Mouse (Mus musculus): ENCODE data around the gene Poldip3. TPM values are rescaled to one million over a fixed set of nuclear protein-coding genes. Genes with fewer than 3 reads are reported as not detected.
"Not testable (repeated sequence)": the region's sequence is repeated elsewhere in the genome, so short reads cannot be mapped to it uniquely, and the experiment has no call there.

Poldip3 gene
- polyA plus RNA-seq, 1 experiment from 2014 or later: 139 TPM

GRCm38 (mm10) chr15:83148395-83148794, 789 bp downstream of the Poldip3 start:
- Histone ChIP-seq H3K9me3 (no peaks in the 10 kb centered on the region), H3K4me3 (peak overlapping the region; percentile 98), H3K27me3 (no peaks in the 10 kb centered on the region), H3K9ac (peak overlapping the region; percentile 100), H3K27ac (peak overlapping the region; percentile 99), H3K4me2 (peak overlapping the region; percentile 84), H3K4me1 (peaks cover 16% of the 10 kb centered on the region), H3K36me3 (peaks cover 19% of the 10 kb centered on the region)
- WGBS: 2% methylated on average over 21 of the region's 21 CpGs
- no peak for ATAC-seq (ENCODE audit: borderline replicate concordance, extremely low read depth, low FRiP score, low TSS enrichment)

GRCm38 (mm10) chr15:83145541-83145940, 3.6 kb downstream of the Poldip3 start:
- Histone ChIP-seq H3K36me3 (peaks cover 18% of the 10 kb centered on the region), H3K27ac (no peak overlapping the region), H3K9me3 (no peaks in the 10 kb centered on the region), H3K4me1 (peaks cover 23% of the 10 kb centered on the region), H3K4me2 (no peak overlapping the region), H3K27me3 (no peaks in the 10 kb centered on the region), H3K9ac (no peak overlapping the region), H3K4me3 (no peak overlapping the region)
- 87% methylated on average over 6 of the region's 6 CpGs for WGBS
- ATAC-seq (ENCODE audit: borderline replicate concordance, extremely low read depth, low FRiP score, low TSS enrichment): no peak

GRCm38 (mm10) chr15:83142861-83143260, 6.3 kb downstream of the Poldip3 start:
- ATAC-seq (ENCODE audit: borderline replicate concordance, extremely low read depth, low FRiP score, low TSS enrichment): no peak
- Histone ChIP-seq H3K4me1 (peaks cover 15% of the 10 kb centered on the region), H3K27ac (no peak overlapping the region), H3K27me3 (no peaks in the 10 kb centered on the region), H3K4me2 (no peak overlapping the region), H3K9ac (no peak overlapping the region), H3K36me3 (peaks cover 24% of the 10 kb centered on the region), H3K4me3 (no peak overlapping the region), H3K9me3 (no peaks in the 10 kb centered on the region)
- 14% methylated on average over 5 of the region's 5 CpGs for WGBS

DNA sequence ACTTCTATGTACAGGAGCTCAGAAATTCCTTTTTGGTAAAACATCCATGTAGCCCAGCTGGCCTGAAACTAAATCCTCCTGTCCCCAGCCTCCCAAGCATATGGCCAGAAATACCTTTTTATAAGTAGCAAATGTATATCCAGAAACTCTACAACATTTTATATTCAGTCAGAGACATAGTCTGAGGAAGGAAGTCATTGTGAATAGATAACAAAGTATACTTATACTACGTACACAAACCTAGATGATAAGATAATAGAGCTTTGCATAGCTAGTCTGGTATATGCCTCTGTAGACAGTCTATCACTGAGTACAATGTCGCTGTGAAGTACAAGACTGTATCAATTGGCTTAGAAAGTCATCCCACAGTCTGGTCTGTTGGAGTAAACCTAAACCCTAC, 13.5 kb downstream of the Poldip3 start:
- H3K27ac ChIP-seq: no peak overlapping the region
- H3K4me3 ChIP-seq: no peak overlapping the region
- no peak overlapping the region for H3K4me2 ChIP-seq
- H3K9ac ChIP-seq: no peak overlapping the region
- H3K4me1 ChIP-seq: no peaks in the 10 kb centered on the region
- no peaks in the 10 kb centered on the region for H3K27me3 ChIP-seq
- no peak for ATAC-seq (ENCODE audit: borderline replicate concordance, extremely low read depth, low FRiP score, low TSS enrichment)
- H3K36me3 ChIP-seq: peaks cover 76% of the 10 kb centered on the region
- no peaks in the 10 kb centered on the region for H3K9me3 ChIP-seq
- 73% methylated on average over 2 of the region's 2 CpGs for WGBS

DNA sequence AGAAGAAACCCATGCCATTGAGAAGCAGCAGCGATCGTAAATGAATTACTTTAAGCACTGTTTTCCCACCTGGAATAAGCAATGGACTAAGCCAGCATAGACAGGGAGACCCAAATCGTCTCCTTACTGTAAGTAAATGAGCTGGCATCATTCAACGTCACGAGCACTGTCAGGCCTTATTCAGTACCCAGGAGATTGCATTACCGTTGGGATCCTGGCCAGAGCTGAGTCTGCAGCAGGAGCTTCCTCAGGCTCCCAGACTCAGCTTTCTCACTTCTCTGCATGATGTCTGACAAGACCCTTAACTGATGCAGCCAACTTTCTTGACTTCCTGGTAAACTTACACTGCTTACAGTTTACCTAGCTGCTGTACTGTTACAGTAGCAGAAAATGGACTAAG, 14.5 kb downstream of the Poldip3 start:
- ATAC-seq (ENCODE audit: borderline replicate concordance, extremely low read depth, low FRiP score, low TSS enrichment): no peak
- Histone ChIP-seq H3K36me3 (peaks cover 86% of the 10 kb centered on the region), H3K27me3 (no peaks in the 10 kb centered on the region), H3K4me3 (no peak overlapping the region), H3K9ac (no peak overlapping the region), H3K27ac (no peak overlapping the region), H3K9me3 (no peaks in the 10 kb centered on the region), H3K4me2 (no peak overlapping the region), H3K4me1 (no peaks in the 10 kb centered on the region)
- WGBS: 84% methylated on average over 6 of the region's 6 CpGs

DNA sequence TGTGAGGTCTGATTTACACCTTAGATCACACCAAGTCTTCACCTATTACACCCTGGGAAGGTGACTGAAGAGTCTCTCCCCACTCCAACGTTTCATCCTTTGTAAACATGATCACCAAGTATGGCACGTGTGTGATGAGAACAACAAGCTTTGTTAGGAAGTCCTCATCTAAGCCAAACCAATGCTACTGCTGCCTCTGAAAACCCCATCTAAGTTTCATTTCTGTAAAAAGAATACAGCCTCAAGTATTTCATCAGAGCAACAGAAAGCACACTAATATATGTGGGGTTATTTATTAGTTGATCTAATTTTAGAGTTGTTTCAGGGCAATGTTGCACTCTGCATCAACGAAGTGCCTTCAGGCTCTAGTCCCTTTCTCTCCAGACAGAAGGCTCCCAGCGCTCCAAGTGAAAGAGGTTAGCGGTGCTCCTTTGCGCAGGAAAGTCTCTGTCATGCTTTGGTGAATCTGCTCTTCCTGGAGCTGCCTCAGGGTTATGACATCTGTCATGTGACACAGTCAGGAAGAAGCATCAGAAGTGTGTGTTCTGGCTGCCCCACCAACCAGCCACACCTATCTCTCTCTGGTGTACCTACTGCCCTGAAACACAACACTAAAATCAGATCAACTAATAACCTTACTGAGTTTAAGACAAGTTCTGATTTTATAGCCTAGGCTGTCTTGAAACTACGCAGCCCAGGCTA, 19.5 kb downstream of the Poldip3 start:
- no peak overlapping the region for H3K4me3 ChIP-seq
- no peaks in the 10 kb centered on the region for H3K4me1 ChIP-seq
- no peak for ATAC-seq (ENCODE audit: borderline replicate concordance, extremely low read depth, low FRiP score, low TSS enrichment)
- H3K27me3 ChIP-seq: no peaks in the 10 kb centered on the region
- H3K9ac ChIP-seq: no peak overlapping the region
- H3K4me2 ChIP-seq: no peak overlapping the region
- H3K9me3 ChIP-seq: no peaks in the 10 kb centered on the region
- peaks cover 96% of the 10 kb centered on the region for H3K36me3 ChIP-seq
- H3K27ac ChIP-seq: no peak overlapping the region
- WGBS: 89% methylated on average over 7 of the region's 7 CpGs

DNA sequence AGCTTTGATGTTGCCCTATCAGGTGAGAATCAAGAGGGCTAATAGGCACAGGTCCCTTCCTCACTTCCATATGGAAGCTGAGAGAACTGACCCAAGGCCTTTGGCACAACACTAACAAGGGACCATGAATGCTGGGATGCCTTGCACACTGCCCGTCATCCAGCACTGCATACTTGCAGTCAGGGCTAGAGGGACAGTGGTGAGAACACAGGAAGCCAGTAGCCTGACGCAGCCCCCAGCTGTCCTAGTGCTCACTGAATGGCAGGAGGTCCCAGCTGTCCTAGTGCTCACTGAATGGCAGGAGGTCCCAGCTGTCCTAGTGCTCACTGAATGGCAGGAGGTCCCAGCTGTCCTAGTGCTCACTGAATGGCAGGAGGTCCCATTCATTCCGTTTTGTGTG, 22.1 kb downstream of the Poldip3 start:
- not testable (repeated sequence) for H3K27ac ChIP-seq; H3K9ac ChIP-seq; H3K4me2 ChIP-seq; H3K9me3 ChIP-seq; H3K27me3 ChIP-seq; ATAC-seq (ENCODE audit: borderline replicate concordance, extremely low read depth, low FRiP score, low TSS enrichment); H3K4me1 ChIP-seq; H3K4me3 ChIP-seq
- WGBS: 71% methylated on average over 3 of the region's 3 CpGs
- H3K36me3 ChIP-seq: peaks cover 69% of the 10 kb centered on the region

DNA sequence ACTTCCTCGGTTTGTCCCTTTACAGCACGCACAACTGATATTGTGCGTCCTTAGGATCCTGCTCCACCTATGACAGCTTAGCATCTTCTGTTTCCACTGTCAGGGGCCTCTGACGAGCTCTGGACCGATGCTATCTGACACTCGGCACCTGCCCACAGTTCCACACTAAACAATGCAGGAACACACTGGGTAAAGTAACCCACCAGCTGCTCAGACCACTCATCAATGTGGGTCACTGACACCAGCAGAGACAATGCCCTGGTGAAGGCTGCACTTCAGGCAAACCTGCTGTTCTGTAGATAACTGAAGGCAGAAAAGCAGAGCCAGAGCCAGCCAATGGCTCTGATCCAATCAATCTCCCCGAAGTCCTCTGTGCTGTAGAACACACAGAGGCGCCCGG, 22.6 kb downstream of the Poldip3 start:
- no peak for ATAC-seq (ENCODE audit: borderline replicate concordance, extremely low read depth, low FRiP score, low TSS enrichment)
- Histone ChIP-seq H3K9ac (no peak overlapping the region), H3K27ac (no peak overlapping the region), H3K4me1 (peaks cover 3% of the 10 kb centered on the region), H3K27me3 (no peaks in the 10 kb centered on the region), H3K4me2 (no peak overlapping the region), H3K9me3 (no peaks in the 10 kb centered on the region), H3K36me3 (peaks cover 65% of the 10 kb centered on the region), H3K4me3 (no peak overlapping the region)
- 93% methylated on average over 9 of the region's 9 CpGs for WGBS

- no peak overlapping the region for H3K4me2 ChIP-seq
- no peak overlapping the region for H3K27ac ChIP-seq
- H3K4me1 ChIP-seq: peaks cover 11% of the 10 kb centered on the region
- H3K36me3 ChIP-seq: peaks cover 47% of the 10 kb centered on the region
- ATAC-seq (ENCODE audit: borderline replicate concordance, extremely low read depth, low FRiP score, low TSS enrichment): no peak
- H3K9ac ChIP-seq: no peak overlapping the region
- no peaks in the 10 kb centered on the region for H3K27me3 ChIP-seq
- 58% methylated on average over 5 of the region's 5 CpGs for WGBS
- no peak overlapping the region for H3K4me3 ChIP-seq
- H3K9me3 ChIP-seq: no peaks in the 10 kb centered on the region
These were observed 24.6 kb downstream of the Poldip3 start for GRCm38 (mm10) chr15:83124625-83125024.

DNA sequence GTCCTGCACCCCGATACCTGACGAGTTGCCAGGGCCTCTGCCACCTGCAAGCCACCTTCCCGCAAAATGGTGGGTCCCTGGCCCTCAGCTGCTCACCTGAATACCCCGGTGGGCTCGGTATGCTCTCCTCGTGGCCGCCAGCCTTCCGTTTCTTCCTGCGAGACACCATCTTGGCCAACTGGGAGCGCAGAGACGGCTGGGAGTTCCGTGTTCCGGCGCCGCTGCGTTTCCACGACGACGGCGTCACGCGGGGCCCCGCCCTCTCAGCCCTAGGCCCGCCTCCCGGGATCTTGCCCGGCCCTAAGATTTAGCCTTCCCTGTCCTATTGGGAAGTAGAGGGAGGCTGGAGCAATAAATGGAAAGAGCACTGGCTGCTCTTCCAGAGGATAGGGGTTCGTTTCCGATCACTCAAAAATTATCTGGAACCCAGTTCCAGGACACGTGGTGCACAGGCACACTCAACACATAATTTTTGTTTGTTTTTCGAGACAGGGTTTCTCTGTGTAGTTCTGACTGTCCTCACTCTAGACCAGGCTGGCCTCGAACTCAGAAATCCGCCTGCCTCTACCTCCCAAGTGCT, 26.5 kb downstream of the Poldip3 start, which contains the start of gene Rrp7a:
Rrp7a (minus strand) TSS at position 236 of the 580 bp plus-strand sequence.
- Histone ChIP-seq H3K9me3 (no peaks in the 10 kb centered on the region), H3K4me1 (peaks cover 11% of the 10 kb centered on the region), H3K4me2 (peak within 1 kb of the TSS; percentile 85), H3K27me3 (no peaks in the 10 kb centered on the region), H3K27ac (peak within 1 kb of the TSS; percentile 77), H3K4me3 (peak within 1 kb of the TSS; percentile 97), H3K36me3 (peaks cover 38% of the 10 kb centered on the region), H3K9ac (peak within 1 kb of the TSS; percentile 79)
- peak; percentile 93 for ATAC-seq (ENCODE audit: borderline replicate concordance, extremely low read depth, low FRiP score, low TSS enrichment)
- 9% methylated on average over 32 of the region's 32 CpGs for WGBS

GRCm38 (mm10) chr15:83121709-83122565, 27.2 kb downstream of the Poldip3 start:
- ATAC-seq (ENCODE audit: borderline replicate concordance, extremely low read depth, low FRiP score, low TSS enrichment): peak; percentile 69
- Histone ChIP-seq H3K4me2 (peak overlapping the region; percentile 85), H3K36me3 (peaks cover 38% of the 10 kb centered on the region), H3K27ac (peak overlapping the region; percentile 77), H3K9me3 (no peaks in the 10 kb centered on the region), H3K9ac (peak overlapping the region; percentile 79), H3K4me1 (peaks cover 11% of the 10 kb centered on the region), H3K4me3 (peak overlapping the region; percentile 97), H3K27me3 (no peaks in the 10 kb centered on the region)
- WGBS: 3% methylated on average over 42 of the region's 43 CpGs

GRCm38 (mm10) chr15:83118360-83118759, 30.8 kb downstream of the Poldip3 start:
- H3K4me2 ChIP-seq: no peak overlapping the region
- no peaks in the 10 kb centered on the region for H3K27me3 ChIP-seq
- 57% methylated on average over 7 of the region's 7 CpGs for WGBS
- H3K4me3 ChIP-seq: no peak overlapping the region
- no peak for ATAC-seq (ENCODE audit: borderline replicate concordance, extremely low read depth, low FRiP score, low TSS enrichment)
- peaks cover 42% of the 10 kb centered on the region for H3K36me3 ChIP-seq
- no peak overlapping the region for H3K27ac ChIP-seq
- peaks cover 11% of the 10 kb centered on the region for H3K4me1 ChIP-seq
- no peaks in the 10 kb centered on the region for H3K9me3 ChIP-seq
- H3K9ac ChIP-seq: no peak overlapping the region
